Mouse (Mus musculus) liver, embryonic 15.5 days (tissue): ENCODE data around the gene Aldh1l1. TPM values are rescaled to one million over a fixed set of nuclear protein-coding genes. Genes with fewer than 3 reads are reported as not detected.

Source experiments
- ATAC-seq: fragments of 200-750 bp; cut with Nextera tagmentation; 2 replicates; pipeline ENCODE4 v1.8.0; 2017; ENCODE audit warnings: moderate number of reproducible peaks, mild to moderate bottlenecking, moderate library complexity; ENCODE audit not compliant: insufficient read depth
- H3K27ac ChIP-seq: fragments of 300-500 bp; sonication (generic); replicated peaks from 2 replicates; pipeline ENCODE4 v1.5.1; 2015; ENCODE audit warnings: mild to moderate bottlenecking, inconsistent platforms
- H3K27me3 ChIP-seq: fragments of 300-500 bp; sonication (generic); 2 replicates; pipeline ENCODE4 v1.6.1; 2015; ENCODE audit warnings: mild to moderate bottlenecking, inconsistent platforms
- H3K36me3 ChIP-seq: fragments of 300-500 bp; sonication (generic); replicated peaks from 2 replicates; pipeline ENCODE4 v1.6.1; 2015; ENCODE audit warnings: moderate library complexity, mild to moderate bottlenecking, inconsistent platforms
- H3K4me1 ChIP-seq: fragments of 300-500 bp; sonication (generic); replicated peaks from 2 replicates; pipeline ENCODE4 v1.6.1; 2015; ENCODE audit warnings: inconsistent platforms
- H3K4me2 ChIP-seq: fragments of 300-500 bp; sonication (generic); 2 replicates; pipeline ENCODE4 v1.6.1; 2015; ENCODE audit warnings: moderate library complexity, mild to moderate bottlenecking, inconsistent platforms
- H3K4me3 ChIP-seq: fragments of 300-500 bp; sonication (generic); replicated peaks from 2 replicates; pipeline ENCODE4 v1.5.1; 2015; ENCODE audit warnings: mild to moderate bottlenecking, inconsistent platforms
- H3K9ac ChIP-seq: fragments of 300-500 bp; sonication (generic); 2 replicates; pipeline ENCODE4 v1.6.1; 2015; ENCODE audit warnings: moderate library complexity, mild to moderate bottlenecking, inconsistent platforms
- H3K9me3 ChIP-seq: fragments of 300-500 bp; sonication (generic); replicated peaks from 2 replicates; pipeline ENCODE4 v1.6.1; 2016; ENCODE audit warnings: inconsistent platforms
- WGBS: fragments of 180-500 bp; shearing (Covaris S2); methylation state at CpG from one replicate; pipeline ENCODE4 v1.1.7; 2015; ENCODE audit warnings: mixed read lengths; ENCODE audit not compliant: insufficient replicate concordance; 5-methylcytosine and 5-hydroxymethylcytosine counted together
- polyA plus RNA-seq: library from polyadenylated mRNA; unstranded; fragments of >200 nt; fragmentation: Nextera tagmentation; extraction: Ambion mirVana; gene quantifications from 2 replicates; pipeline ENCODE4 v1.2.1, GENCODE M21; 2015

The Aldh1l1 gene
- polyA plus RNA-seq, 1 experiment from 2014 or later, result 32.1 TPM

GRCm38 (mm10) chr6:90565357-90566215 is 79.4 kb downstream of the Aldh1l1 start:
- Histone ChIP-seq H3K9me3 (no peaks in the 10 kb centered on the region), H3K36me3 (0 out of 2 replicates have a peak, but pooled peaks cover 3% of the 10 kb centered on the region), H3K4me1 (no peaks in the 10 kb centered on the region), H3K4me3 (no peak overlapping the region), H3K9ac (no peak overlapping the region), H3K27ac (no peak overlapping the region), H3K27me3 (no peaks in the 10 kb centered on the region), H3K4me2 (no peak overlapping the region)
- WGBS, result 52% methylated on average over 13 of the region's 13 CpGs
- ATAC-seq, result no peak

- no peaks in the 10 kb centered on the region for H3K4me1 ChIP-seq
- no peaks in the 10 kb centered on the region for H3K9me3 ChIP-seq
- 0 out of 2 replicates have a peak, but pooled peaks cover under 1% of the 10 kb centered on the region for H3K36me3 ChIP-seq
- no peak overlapping the region for H3K9ac ChIP-seq
- no peak overlapping the region for H3K27ac ChIP-seq
- no peaks in the 10 kb centered on the region for H3K27me3 ChIP-seq
- ATAC-seq, result no peak
- no peak overlapping the region for H3K4me2 ChIP-seq
- H3K4me3 ChIP-seq, result no peak overlapping the region
- WGBS, result 58% methylated on average over 3 of the region's 3 CpGs
Observed at GRCm38 (mm10) chr6:90567486-90567885, 81.3 kb downstream of the Aldh1l1 start.

- Histone ChIP-seq H3K4me3 (no peak overlapping the region), H3K9me3 (no peaks in the 10 kb centered on the region), H3K4me1 (no peaks in the 10 kb centered on the region), H3K27ac (no peak overlapping the region), H3K27me3 (no peaks in the 10 kb centered on the region), H3K4me2 (no peak overlapping the region), H3K9ac (no peak overlapping the region), H3K36me3 (no peaks in the 10 kb centered on the region)
- WGBS, result 45% methylated on average over 3 of the region's 3 CpGs
- ATAC-seq, result no peak
Observed at GRCm38 (mm10) chr6:90567928-90568327, 81.7 kb downstream of the Aldh1l1 start.

GRCm38 (mm10) chr6:90568721-90569120 is 82.5 kb downstream of the Aldh1l1 start:
- H3K9me3 ChIP-seq, result no peaks in the 10 kb centered on the region
- no peak overlapping the region for H3K4me3 ChIP-seq
- H3K27ac ChIP-seq, result no peak overlapping the region
- ATAC-seq, result no peak
- 78% methylated on average over 4 of the region's 4 CpGs for WGBS
- no peak overlapping the region for H3K9ac ChIP-seq
- H3K27me3 ChIP-seq, result no peaks in the 10 kb centered on the region
- H3K4me2 ChIP-seq, result no peak overlapping the region
- no peaks in the 10 kb centered on the region for H3K36me3 ChIP-seq
- no peaks in the 10 kb centered on the region for H3K4me1 ChIP-seq

- no peak overlapping the region for H3K4me2 ChIP-seq
- H3K4me1 ChIP-seq, result no peaks in the 10 kb centered on the region
- WGBS, result 26% methylated on average over 12 of the region's 12 CpGs
Observed at GRCm38 (mm10) chr6:90569736-90570383, 83.6 kb downstream of the Aldh1l1 start.

GRCm38 (mm10) chr6:90570392-90570791 is 84.2 kb downstream of the Aldh1l1 start:
- Histone ChIP-seq H3K4me2 (no peak overlapping the region), H3K27ac (no peak overlapping the region), H3K36me3 (no peaks in the 10 kb centered on the region), H3K27me3 (no peaks in the 10 kb centered on the region), H3K4me1 (0 out of 2 replicates have a peak, but pooled peaks cover 4% of the 10 kb centered on the region), H3K4me3 (no peak overlapping the region), H3K9ac (no peak overlapping the region), H3K9me3 (no peaks in the 10 kb centered on the region)
- 54% methylated on average over 8 of the region's 8 CpGs for WGBS
- no peak for ATAC-seq

More at GRCm38 (mm10) chr6:90569736-90570383, 83.6 kb downstream of the Aldh1l1 start:
- Histone ChIP-seq H3K36me3 (no peaks in the 10 kb centered on the region), H3K9me3 (no peaks in the 10 kb centered on the region), H3K9ac (no peak overlapping the region), H3K27me3 (no peaks in the 10 kb centered on the region), H3K4me3 (no peak overlapping the region), H3K27ac (no peak overlapping the region)
- ATAC-seq, result no peak

GRCm38 (mm10) chr6:90575261-90575715 is 89.1 kb downstream of the Aldh1l1 start:
- 43% methylated on average over 3 of the region's 3 CpGs for WGBS
- Histone ChIP-seq H3K4me1 (peaks cover 8% of the 10 kb centered on the region; the same call in 1 of the 2 replicates), H3K4me2 (no peak overlapping the region), H3K4me3 (no peak overlapping the region), H3K9ac (no peak overlapping the region), H3K27ac (no peak overlapping the region), H3K9me3 (no peaks in the 10 kb centered on the region), H3K36me3 (no peaks in the 10 kb centered on the region), H3K27me3 (no peaks in the 10 kb centered on the region)
- no peak for ATAC-seq

- Histone ChIP-seq H3K36me3 (no peaks in the 10 kb centered on the region), H3K27me3 (no peaks in the 10 kb centered on the region), H3K4me1 (peaks cover 8% of the 10 kb centered on the region; the same call in 1 of the 2 replicates), H3K9me3 (no peaks in the 10 kb centered on the region), H3K4me2 (no peak overlapping the region), H3K27ac (0 out of 2 replicates have a peak overlapping the region, but pooled peaks have one; percentile 19), H3K9ac (no peak overlapping the region), H3K4me3 (no peak overlapping the region)
- WGBS, result 53% methylated on average over 3 of the region's 3 CpGs
- ATAC-seq, result peak; percentile 84
Observed at GRCm38 (mm10) chr6:90578174-90578573, 91.9 kb downstream of the Aldh1l1 start.

- ATAC-seq, result no peak
- Histone ChIP-seq H3K4me3 (no peak overlapping the region), H3K27me3 (no peaks in the 10 kb centered on the region), H3K9ac (no peak overlapping the region), H3K9me3 (no peaks in the 10 kb centered on the region), H3K4me2 (no peak overlapping the region), H3K36me3 (no peaks in the 10 kb centered on the region), H3K4me1 (peaks cover 5% of the 10 kb centered on the region; the same call in 1 of the 2 replicates), H3K27ac (no peak overlapping the region)
- 56% methylated on average over 2 of the region's 2 CpGs for WGBS
Observed at GRCm38 (mm10) chr6:90582331-90582730, 96.1 kb downstream of the Aldh1l1 start.

- Histone ChIP-seq H3K4me1 (no peaks in the 10 kb centered on the region), H3K9me3 (no peaks in the 10 kb centered on the region), H3K9ac (no peak overlapping the region), H3K27me3 (no peaks in the 10 kb centered on the region), H3K4me3 (no peak overlapping the region), H3K27ac (no peak overlapping the region), H3K4me2 (no peak overlapping the region), H3K36me3 (0 out of 2 replicates have a peak, but pooled peaks cover 2% of the 10 kb centered on the region)
- no peak for ATAC-seq
- WGBS, result 51% methylated on average over 5 of the region's 5 CpGs
Observed at GRCm38 (mm10) chr6:90588113-90588512, 101.9 kb downstream of the Aldh1l1 start.

- Histone ChIP-seq H3K4me2 (no peak overlapping the region), H3K4me1 (no peaks in the 10 kb centered on the region), H3K36me3 (peaks cover 14% of the 10 kb centered on the region), H3K27ac (no peak overlapping the region), H3K9ac (no peak overlapping the region), H3K9me3 (no peaks in the 10 kb centered on the region), H3K4me3 (no peak overlapping the region), H3K27me3 (no peaks in the 10 kb centered on the region)
- no peak for ATAC-seq
- 41% methylated on average over 1 of the region's 1 CpGs for WGBS
Observed at GRCm38 (mm10) chr6:90590707-90591106, 104.5 kb downstream of the Aldh1l1 start.
